Mouse (Mus musculus) heart, adult 2 months (tissue): Measurements from ENCODE around the gene Rhbdf2. TPM values are rescaled to one million over a fixed set of nuclear protein-coding genes. Genes with fewer than 3 reads are reported as not detected.

Experiments used
- DNase-seq, 2 experiments: peaks; one replicate each; pipeline ENCODE4 v3.0.0; 2021
- H3K27ac ChIP-seq: fragments of 200-600 bp; 2 replicates; pipeline ENCODE4 v1.8.1; 2022
- H3K27me3 ChIP-seq: fragments of 200-500 bp; 2 replicates; pipeline ENCODE4 v1.6.1; 2012; ENCODE audit warnings: mild to moderate bottlenecking, low read length, inconsistent platforms, mixed read lengths; ENCODE audit not compliant: control insufficient read depth, insufficient read depth
- H3K36me3 ChIP-seq: fragments of 200-500 bp; 2 replicates; pipeline ENCODE4 v1.6.1; 2012; ENCODE audit warnings: low read length, inconsistent platforms; ENCODE audit not compliant: control insufficient read depth, insufficient read depth
- H3K4me1 ChIP-seq: fragments of 200-500 bp; 2 replicates; pipeline ENCODE4 v1.6.1; 2011; ENCODE audit warnings: low read length; ENCODE audit not compliant: control insufficient read depth, insufficient read depth
- H3K4me3 ChIP-seq: fragments of 200-600 bp; 2 replicates; pipeline ENCODE4 v1.8.1; 2022
- H3K79me2 ChIP-seq: fragments of 200-500 bp; replicated peaks from 2 replicates; pipeline ENCODE4 v1.6.1; 2012; ENCODE audit warnings: mild to moderate bottlenecking, inconsistent platforms, low read length, moderate library complexity, mixed read lengths; ENCODE audit not compliant: control insufficient read depth, insufficient read depth
- H3K9ac ChIP-seq: fragments of 200-500 bp; 2 replicates; pipeline ENCODE4 v1.6.1; 2012; ENCODE audit warnings: low read depth, mild to moderate bottlenecking, control low read depth, inconsistent platforms, low read length, mixed read lengths
- CTCF ChIP-seq: fragments of 200-600 bp; IDR thresholded peaks from 2 replicates; pipeline ENCODE4 v1.8.1; 2022; ENCODE audit warnings: antibody characterized with exemption, mild to moderate bottlenecking, moderate library complexity
- EP300 ChIP-seq: fragments of 200-500 bp; IDR thresholded peaks from 2 replicates; pipeline ENCODE4 v1.6.1; 2011; ENCODE audit warnings: low read depth, low read length, control low read depth; ENCODE audit not compliant: insufficient read depth
- POLR2A ChIP-seq: fragments of 200-500 bp; IDR thresholded peaks from 2 replicates; pipeline ENCODE4 v1.6.1; 2011; ENCODE audit warnings: mild to moderate bottlenecking, low read depth, low read length, control low read depth; ENCODE audit not compliant: insufficient read depth
- WGBS: fragments of 180-500 bp; shearing (Covaris S2); methylation state at CpG from one replicate; pipeline ENCODE4 v1.1.7; 2018; 5-methylcytosine and 5-hydroxymethylcytosine counted together
- intact Hi-C: fragments of 180-260 bp; cut with DNase I; formaldehyde crosslinking; loops from one replicate; pipeline ENCODE4 v1.15.1; 2025
- polyA plus RNA-seq: library from polyadenylated mRNA; depleted of rRNA; stranded (reverse); fragments of >200 nt; gene quantifications from 2 replicates; pipeline ENCODE4 v1.2.3, GENCODE M21; 2012
- total RNA-seq, 2 experiments: library from RNA; stranded (reverse); gene quantifications; 2 replicates each; pipeline ENCODE4 v1.2.3; 2021

Rhbdf2 gene
- total and polyA plus RNA-seq, 3 experiments = 10.8 to 19.2 (median 11.2) TPM

- no peak for TF ChIP-seq EP300
- no peak for TF ChIP-seq POLR2A
- no peak for TF ChIP-seq CTCF
Observed at GRCm38 (mm10) chr11:116609965-116610630, 16.7 kb downstream of the Rhbdf2 start.

DNA sequence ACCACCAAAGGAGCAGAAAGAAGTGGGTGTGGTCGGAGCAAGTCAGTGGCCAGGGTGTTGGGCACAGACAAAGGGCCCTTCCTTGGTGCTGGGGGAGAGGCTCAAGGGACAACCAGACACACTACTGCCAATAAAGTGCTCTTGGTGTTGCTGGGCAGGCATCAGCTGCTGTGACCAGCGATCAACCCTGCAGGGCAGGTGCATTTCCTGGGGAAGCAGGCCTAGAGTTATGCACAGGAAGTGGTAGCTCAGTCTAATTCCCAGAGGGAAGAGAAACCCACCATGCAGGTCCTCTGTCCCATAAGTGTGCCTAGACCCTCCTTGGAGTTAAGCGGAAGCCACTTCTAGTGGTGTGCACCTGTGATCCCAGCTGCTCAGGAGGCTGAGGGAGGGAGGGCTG, 19.1 kb downstream of the Rhbdf2 start:
- H3K9ac ChIP-seq = no peak overlapping the region
- no peak for DNase-seq
- no peaks in the 10 kb centered on the region; the same call in 1 of the 2 replicates for H3K4me1 ChIP-seq
- intact Hi-C loops = no loop called here
- H3K4me3 ChIP-seq = no peak overlapping the region
- H3K36me3 ChIP-seq = no peaks in the 10 kb centered on the region
- TF ChIP-seq POLR2A (no peak), EP300 (no peak), CTCF (no peak)
- peaks cover 5% of the 10 kb centered on the region for H3K79me2 ChIP-seq
- 82% methylated on average over 3 of the region's 3 CpGs for WGBS
- no peaks in the 10 kb centered on the region for H3K27me3 ChIP-seq
- no peak overlapping the region for H3K27ac ChIP-seq

More at GRCm38 (mm10) chr11:116609965-116610630, 16.7 kb downstream of the Rhbdf2 start:
- DNase-seq = no peak
- no peak overlapping the region for H3K4me3 ChIP-seq
- no peaks in the 10 kb centered on the region for H3K27me3 ChIP-seq
- H3K27ac ChIP-seq = no peak overlapping the region
- H3K4me1 ChIP-seq = peaks cover 8% of the 10 kb centered on the region
- H3K36me3 ChIP-seq = no peaks in the 10 kb centered on the region
- intact Hi-C loops = no loop called here
- H3K9ac ChIP-seq = no peak overlapping the region
- 84% methylated on average over 15 of the region's 15 CpGs for WGBS
- H3K79me2 ChIP-seq = peaks cover 5% of the 10 kb centered on the region

GRCm38 (mm10) chr11:116604097-116604496, 22.7 kb downstream of the Rhbdf2 start:
- 92% methylated on average over 12 of the region's 12 CpGs for WGBS
- peaks cover 3% of the 10 kb centered on the region for H3K79me2 ChIP-seq
- no peak overlapping the region for H3K27ac ChIP-seq
- intact Hi-C loops = no loop called here
- no peak for DNase-seq
- no peaks in the 10 kb centered on the region for H3K27me3 ChIP-seq
- no peak overlapping the region for H3K9ac ChIP-seq
- TF ChIP-seq POLR2A = no peak
- no peak for TF ChIP-seq CTCF
- no peak for TF ChIP-seq EP300
- H3K4me3 ChIP-seq = no peak overlapping the region
- H3K36me3 ChIP-seq = no peaks in the 10 kb centered on the region
- no peaks in the 10 kb centered on the region for H3K4me1 ChIP-seq

- Histone ChIP-seq H3K36me3 (no peaks in the 10 kb centered on the region), H3K4me1 (no peaks in the 10 kb centered on the region), H3K4me3 (no peak overlapping the region), H3K27ac (no peak overlapping the region), H3K9ac (no peak overlapping the region), H3K79me2 (peaks cover 1% of the 10 kb centered on the region), H3K27me3 (no peaks in the 10 kb centered on the region)
- intact Hi-C loops = loop anchor here (1.0 kb wide), 1 partner anchor 26 kb away; no protein-coding TSS in a partner anchor
- DNase-seq = peak in 1 of 2 experiments; percentile 52
- TF ChIP-seq EP300 (0 out of 2 replicates have a peak, but pooled peaks have one; percentile 19), CTCF (peak; percentile 72), POLR2A (no peak)
- 87% methylated on average over 10 of the region's 10 CpGs for whole genome bisulfite sequencing
Observed at GRCm38 (mm10) chr11:116603339-116603738, 23.5 kb downstream of the Rhbdf2 start.

- H3K4me1 ChIP-seq = no peaks in the 10 kb centered on the region
- H3K36me3 ChIP-seq = no peaks in the 10 kb centered on the region
- intact Hi-C loops = no loop called here
Observed at GRCm38 (mm10) chr11:116602043-116602442, 24.8 kb downstream of the Rhbdf2 start.

DNA sequence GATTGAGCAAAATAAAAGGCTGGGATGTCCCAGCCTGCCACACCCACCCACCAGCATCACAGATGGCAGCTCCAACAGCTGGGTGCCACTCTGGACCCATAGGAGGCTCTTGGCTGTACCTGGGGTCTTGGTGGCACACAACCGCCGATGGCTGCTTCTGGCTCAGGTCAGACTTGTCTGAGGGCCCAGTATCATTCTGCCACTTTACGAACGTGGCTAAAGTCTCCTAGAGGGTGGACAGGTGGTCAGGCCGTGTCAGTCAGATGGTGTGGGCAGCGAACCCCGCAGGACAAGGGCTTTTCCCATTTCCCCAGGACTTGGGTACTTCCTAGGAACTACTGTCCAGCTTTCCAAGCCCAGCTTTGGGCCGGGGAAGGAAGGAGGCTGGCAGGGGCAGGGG, 25.7 kb downstream of the Rhbdf2 start:
- Histone ChIP-seq H3K27me3 (no peaks in the 10 kb centered on the region), H3K27ac (no peak overlapping the region), H3K9ac (no peak overlapping the region), H3K36me3 (no peaks in the 10 kb centered on the region), H3K79me2 (no peaks in the 10 kb centered on the region), H3K4me1 (no peaks in the 10 kb centered on the region), H3K4me3 (no peak overlapping the region)
- TF ChIP-seq CTCF (no peak), POLR2A (no peak), EP300 (no peak)
- intact Hi-C loops = no loop called here
- no peak for DNase-seq
- WGBS = 95% methylated on average over 8 of the region's 8 CpGs

More at GRCm38 (mm10) chr11:116602043-116602442, 24.8 kb downstream of the Rhbdf2 start:
- TF ChIP-seq POLR2A (no peak), EP300 (no peak), CTCF (no peak)
- Histone ChIP-seq H3K79me2 (no peaks in the 10 kb centered on the region; the same call in 1 of the 2 replicates), H3K4me3 (no peak overlapping the region), H3K27me3 (no peaks in the 10 kb centered on the region), H3K27ac (no peak overlapping the region), H3K9ac (no peak overlapping the region)
- 90% methylated on average over 8 of the region's 8 CpGs for WGBS
- no peak for DNase-seq
